Mouse (Mus musculus): ENCODE data around the gene M1ap.

The M1ap gene

GRCm38 (mm10) chr6:82946651-82947050, at the start of gene M1ap:
TSS of gene M1ap (plus strand) at chr6:82946902.
- DNase-seq (ENCODE audit: low spot score), result no peak

- no peak for DNase-seq (ENCODE audit: low spot score)
Measured at GRCm38 (mm10) chr6:82897311-82897710, 49.4 kb upstream of the M1ap start.

DNA sequence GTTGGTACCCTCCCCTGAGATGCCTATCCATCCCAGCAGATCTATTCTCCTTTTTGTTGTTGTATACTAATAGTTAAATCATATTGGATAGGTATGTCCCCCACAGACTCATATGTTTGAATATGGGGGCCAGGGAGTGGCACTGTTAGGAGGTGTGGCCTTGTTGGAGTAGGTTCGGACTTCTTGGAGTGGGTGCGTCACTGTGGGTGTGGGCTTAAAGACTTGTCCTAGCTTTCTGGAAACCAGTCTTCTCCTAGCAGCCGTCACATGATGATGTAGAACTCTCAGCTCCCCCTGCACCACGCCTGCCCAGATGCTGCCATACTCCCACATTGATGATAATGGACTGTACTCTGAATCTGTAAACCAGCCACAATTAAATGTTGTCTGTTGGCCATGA, 48.5 kb upstream of the M1ap start:
- DNase-seq (ENCODE audit: low spot score), result no peak

GRCm38 (mm10) chr6:82898745-82899144, 48.0 kb upstream of the M1ap start:
- DNase-seq (ENCODE audit: low spot score), result no peak

GRCm38 (mm10) chr6:82902559-82902958, 44.1 kb upstream of the M1ap start:
- no peak for DNase-seq (ENCODE audit: low spot score)

DNA sequence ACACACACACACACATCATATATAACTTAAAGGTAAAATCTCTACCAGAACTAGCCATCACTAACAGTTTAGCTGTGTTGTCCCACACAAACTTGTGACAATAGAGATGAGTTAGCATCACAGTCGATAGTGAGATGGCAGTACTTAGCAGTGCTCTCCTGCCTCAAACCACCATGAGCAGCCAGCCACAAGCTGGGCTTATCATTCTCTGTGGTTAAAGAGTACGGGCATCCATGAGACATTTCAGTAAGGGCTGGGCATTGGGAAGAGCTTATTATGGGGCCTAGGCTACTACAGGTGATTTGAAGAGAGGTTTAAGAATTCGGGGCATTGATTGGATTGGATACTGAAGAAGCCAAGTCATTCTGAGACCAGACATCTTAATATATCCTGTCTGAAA, 39.7 kb upstream of the M1ap start:
- no peak for DNase-seq (ENCODE audit: low spot score)

DNA sequence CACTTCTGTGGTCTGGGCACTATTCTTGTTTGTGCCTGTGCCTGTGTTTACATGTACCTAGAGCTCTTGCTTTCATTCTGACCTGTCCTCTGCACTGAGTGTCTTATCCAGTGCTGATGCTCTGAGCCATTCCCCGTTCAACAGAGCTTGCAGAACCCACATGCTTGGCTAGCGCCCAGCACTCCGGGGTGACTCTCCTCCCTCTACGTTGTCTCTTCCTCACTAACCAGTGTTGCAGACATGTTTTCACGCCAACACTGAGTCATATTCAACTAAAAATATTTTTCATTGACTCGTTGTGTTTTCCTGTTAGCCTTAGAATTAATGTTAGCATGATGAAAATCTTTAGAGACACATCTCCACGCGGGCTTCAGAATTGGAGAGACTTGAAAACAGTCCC, 38.7 kb upstream of the M1ap start:
- peak; percentile 59 for DNase-seq (ENCODE audit: low spot score)

- DNase-seq (ENCODE audit: low spot score), result peak; percentile 77
Measured at GRCm38 (mm10) chr6:82909136-82909855, 37.4 kb upstream of the M1ap start.

- no peak for DNase-seq (ENCODE audit: low spot score)
Measured at GRCm38 (mm10) chr6:82911303-82911702, 35.4 kb upstream of the M1ap start.

DNA sequence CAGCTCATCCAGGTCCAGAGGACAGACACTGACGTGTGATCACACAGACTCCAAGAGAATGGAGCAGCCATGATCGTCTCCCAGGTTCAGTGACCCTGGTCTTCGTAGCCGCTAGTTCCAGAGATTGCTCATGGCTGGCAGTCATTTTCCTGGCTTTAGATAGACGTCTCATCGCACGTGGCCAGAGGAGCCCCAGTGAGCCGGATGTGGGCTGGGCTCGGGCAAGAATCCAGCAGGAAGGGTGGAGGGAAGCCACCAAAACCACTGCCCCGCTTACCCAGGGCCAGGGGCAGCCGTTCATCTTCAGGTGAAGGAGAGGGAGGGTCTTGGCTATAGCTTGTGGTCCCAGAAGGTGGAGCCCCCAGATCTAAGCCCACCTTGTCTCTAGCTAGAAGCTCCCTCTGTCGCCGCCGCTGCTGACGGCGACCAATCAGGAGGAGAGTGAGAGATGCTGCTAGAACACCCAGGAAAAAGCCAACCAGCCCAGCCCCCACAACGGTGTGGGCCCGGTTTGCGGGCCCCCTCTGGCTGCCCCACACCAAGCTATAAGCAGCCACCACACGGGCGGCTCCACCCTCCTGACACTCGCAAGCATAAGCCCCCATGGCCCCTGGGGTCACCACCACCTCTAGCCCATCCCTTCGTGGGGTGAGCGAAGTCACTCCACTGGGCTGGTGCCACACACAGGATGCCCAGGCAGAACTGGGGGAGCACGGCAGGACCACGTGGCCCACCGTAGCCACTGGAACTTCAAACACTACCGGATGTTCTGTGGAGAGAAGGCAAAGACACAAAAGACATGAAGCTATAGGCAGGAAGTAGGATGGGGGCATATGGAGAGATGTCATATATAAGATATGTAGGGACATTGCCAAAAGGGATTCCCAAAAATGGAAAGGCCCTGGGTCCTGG, 33.1 kb upstream of the M1ap start:
- DNase-seq (ENCODE audit: low spot score), result no peak

GRCm38 (mm10) chr6:82915889-82916288, 30.8 kb upstream of the M1ap start:
- peak; percentile 49 for DNase-seq (ENCODE audit: low spot score)

DNA sequence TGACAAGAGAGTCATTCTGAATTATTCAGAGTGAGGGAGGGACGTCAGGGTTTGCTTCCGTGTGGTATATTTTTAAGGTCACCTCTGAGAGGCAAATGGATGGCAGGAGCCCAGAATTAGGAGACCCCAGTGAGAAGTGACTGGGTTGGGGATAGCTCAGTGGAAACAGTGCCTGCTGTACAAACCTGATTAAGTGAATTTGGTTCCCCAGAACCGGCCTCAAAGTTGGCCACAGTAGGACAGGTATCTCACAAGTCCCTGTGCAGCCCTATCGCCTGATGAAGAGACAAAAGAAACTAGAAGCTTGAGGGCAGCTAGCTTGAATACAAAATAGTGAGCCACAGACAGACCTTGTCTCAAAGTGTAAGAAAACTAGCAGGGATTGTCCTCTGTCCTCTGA, 30.2 kb upstream of the M1ap start:
- DNase-seq (ENCODE audit: low spot score), result no peak

- no peak for DNase-seq (ENCODE audit: low spot score)
Measured at GRCm38 (mm10) chr6:82917076-82917777, 29.5 kb upstream of the M1ap start.

DNA sequence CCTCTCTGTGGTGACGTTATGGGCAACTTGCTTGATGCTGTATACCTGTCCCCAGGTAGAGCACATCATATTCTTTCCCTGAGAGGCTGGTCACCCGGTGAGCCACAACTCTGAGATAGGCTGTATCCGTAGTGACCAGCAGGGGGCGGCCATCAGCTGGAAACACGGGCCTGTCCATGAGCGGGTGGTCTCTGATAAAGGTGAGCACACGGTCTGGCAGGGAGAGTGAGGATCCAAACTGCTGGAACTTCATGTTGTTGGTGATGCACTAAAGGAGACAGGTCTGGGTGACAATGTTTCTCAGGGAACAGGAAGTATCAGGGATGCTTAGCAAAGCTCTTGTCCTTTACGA, 28.9 kb upstream of the M1ap start:
- peak; percentile 32 for DNase-seq (ENCODE audit: low spot score)

- no peak for DNase-seq (ENCODE audit: low spot score)
Measured at GRCm38 (mm10) chr6:82918371-82918770, 28.3 kb upstream of the M1ap start.

GRCm38 (mm10) chr6:82919520-82919919, 27.2 kb upstream of the M1ap start:
- no peak for DNase-seq (ENCODE audit: low spot score)

DNA sequence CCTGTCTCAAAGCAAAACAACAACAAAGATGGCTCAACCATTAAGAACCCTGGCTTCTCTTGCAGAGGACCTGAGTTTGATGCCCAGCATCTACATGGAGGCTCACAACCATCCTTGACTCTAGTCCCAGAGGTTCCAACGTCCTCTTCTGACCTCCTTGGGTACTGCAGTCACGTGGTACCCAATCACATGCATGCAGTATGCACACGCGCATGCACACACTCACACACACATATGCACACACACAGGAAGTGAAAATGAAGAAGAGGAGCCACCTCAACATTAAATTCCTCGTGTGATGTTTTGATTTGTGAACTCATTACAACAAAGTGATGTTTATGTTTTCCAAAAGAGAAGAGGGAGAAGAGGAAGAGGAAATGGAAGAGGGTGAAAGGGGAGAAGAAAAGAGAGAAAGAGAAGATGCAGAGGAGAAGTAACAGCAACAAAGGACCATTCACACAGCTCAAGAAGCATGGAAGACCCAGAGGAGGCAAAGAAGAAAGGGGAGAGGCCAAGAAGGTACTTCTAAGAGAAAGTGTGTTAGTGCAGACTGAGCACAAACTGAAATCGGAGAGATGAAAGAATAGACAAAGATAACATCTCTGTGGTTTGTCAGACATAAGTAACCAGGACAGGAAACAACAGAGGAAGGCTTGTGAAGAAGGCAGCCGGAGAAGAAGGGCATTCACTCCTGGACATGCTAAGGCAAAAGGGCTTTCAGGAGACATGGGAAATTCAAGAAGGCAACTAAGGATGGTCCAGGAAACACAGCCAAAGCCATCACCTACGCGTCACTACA, 25.1 kb upstream of the M1ap start:
- DNase-seq (ENCODE audit: low spot score), result no peak

DNA sequence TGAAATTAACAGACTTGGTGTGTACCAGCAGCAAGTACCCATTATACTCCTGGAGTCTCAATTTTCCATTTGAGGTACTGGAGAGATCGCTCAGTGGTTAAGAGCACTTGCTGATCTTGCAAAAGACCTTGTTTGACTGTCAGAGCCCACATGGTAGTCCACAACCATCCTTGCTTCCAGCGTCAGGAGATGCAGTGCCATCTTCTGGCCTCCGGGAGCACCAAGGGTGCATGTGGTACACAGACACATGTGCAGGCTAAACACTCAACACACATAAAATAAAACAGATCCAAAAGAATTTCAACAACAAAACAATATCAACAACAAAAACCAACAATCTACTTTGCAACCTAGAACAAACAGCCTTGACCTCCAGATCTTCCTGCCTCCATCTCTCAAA, 21.7 kb upstream of the M1ap start:
- no peak for DNase-seq (ENCODE audit: low spot score)

DNA sequence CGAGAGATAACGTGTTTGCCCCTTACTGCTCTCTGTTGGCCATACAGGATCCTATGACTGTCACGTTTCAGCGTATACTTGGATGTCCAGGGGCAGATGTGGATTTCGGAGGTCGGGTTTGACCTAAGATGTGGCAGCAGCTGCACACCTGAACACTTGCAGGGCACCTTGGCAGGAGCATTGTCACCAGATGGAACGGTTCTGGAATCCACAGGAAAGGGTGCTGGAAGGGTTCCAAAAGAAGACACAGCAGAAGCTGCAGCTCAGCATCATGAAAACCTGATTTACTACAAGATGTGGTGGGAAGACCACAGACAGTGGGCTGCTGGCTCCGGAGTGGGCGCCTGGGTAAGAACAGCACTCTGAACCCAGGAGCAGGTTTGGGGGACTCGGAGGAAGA, 20.6 kb upstream of the M1ap start:
- no peak for DNase-seq (ENCODE audit: low spot score)

DNA sequence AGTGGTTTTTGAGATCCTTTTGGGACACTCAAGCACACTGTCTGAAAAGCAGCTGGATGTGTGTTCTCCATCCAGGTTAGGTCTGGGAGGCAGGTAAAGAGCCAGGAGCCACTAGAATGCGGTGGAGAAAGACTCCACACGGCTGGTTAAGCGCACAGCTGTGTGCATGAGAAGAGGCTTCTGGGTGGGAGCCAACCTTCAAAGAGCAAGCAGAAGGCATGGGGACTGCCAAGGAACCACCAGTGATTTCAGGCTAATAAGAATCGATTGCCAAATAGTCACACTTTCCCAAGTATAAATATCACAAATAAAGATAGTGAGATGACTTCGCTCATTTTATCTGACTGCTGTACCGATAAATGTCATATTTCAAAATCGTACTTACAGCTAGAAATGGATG, 20.2 kb upstream of the M1ap start:
- DNase-seq (ENCODE audit: low spot score), result no peak

GRCm38 (mm10) chr6:82927617-82928016, 19.1 kb upstream of the M1ap start:
- DNase-seq (ENCODE audit: low spot score), result peak; percentile 11

GRCm38 (mm10) chr6:82934616-82935230, 12.0 kb upstream of the M1ap start:
- no peak for DNase-seq (ENCODE audit: low spot score)

All from adipocyte (in vitro differentiated cells).